In genomic region chr5:8877086-8877485, GRCm38 (mm10) we compare ENCODE assay signal across 19 mouse cellular contexts.
"Had no signal": no experiment of that assay in that cellular context is flagged by ENCODE, and none has a peak within 500 bp of the region (broad histone marks: within the 10 kb centered on the region; RNA-seq: fewer than 3 reads in every experiment).

No protein-coding gene starts in this region.

- H3K4me2 ChIP-seq: lung, embryonic 14.5 days; midbrain, embryonic 12.5 days; neural tube, embryonic 13.5 days; neural tube, embryonic 15.5 days had no signal

- H3K9me3 ChIP-seq: midbrain, embryonic 10.5 days; midbrain, embryonic 12.5 days; neural tube, embryonic 13.5 days; neural tube, embryonic 15.5 days had no signal

- H3K36me3 ChIP-seq: midbrain, embryonic 10.5 days; midbrain, embryonic 12.5 days; neural tube, embryonic 13.5 days; neural tube, embryonic 15.5 days had no signal

- H3K27ac ChIP-seq: midbrain, embryonic 10.5 days; midbrain, embryonic 12.5 days; neural tube, embryonic 13.5 days; neural tube, embryonic 15.5 days had no signal

- H3K4me3 ChIP-seq: midbrain, embryonic 10.5 days; midbrain, embryonic 12.5 days; myocyte; neural tube, embryonic 13.5 days; neural tube, embryonic 15.5 days had no signal

- ATAC-seq: midbrain, embryonic 16.5 days had no signal

- DNase-seq: lung, adult 18-20 months; lung, embryonic 14.5 days; lung, postnatal 10 days; lung, postnatal 4 days; midbrain, embryonic 14.5 days; retina, postnatal 1 day; right cerebral cortex, adult 18-20 months; right cerebral cortex, postnatal 25 days; right cerebral cortex, postnatal 4 days; spleen, adult 18-20 months; thymus, adult 18-20 months; thymus, postnatal 14 days; thymus, postnatal 36 days had no signal

- H3K9ac ChIP-seq: lung, embryonic 14.5 days; midbrain, embryonic 12.5 days; neural tube, embryonic 13.5 days; neural tube, embryonic 15.5 days had no signal

- H3K4me1 ChIP-seq: midbrain, embryonic 10.5 days; midbrain, embryonic 12.5 days; neural tube, embryonic 13.5 days; neural tube, embryonic 15.5 days had no signal

- H3K27me3 ChIP-seq: midbrain, embryonic 12.5 days; neural tube, embryonic 13.5 days; neural tube, embryonic 15.5 days had no signal
